Mouse (Mus musculus): ENCODE results near the gene Mpg. TPM values are rescaled to one million over a fixed set of nuclear protein-coding genes. Genes with fewer than 3 reads are reported as not detected.
"Not testable (repeated sequence)": the region's sequence is repeated elsewhere in the genome, so short reads cannot be mapped to it uniquely, and the experiment has no call there.

The Mpg gene
- polyA plus RNA-seq, 1 experiment = 7.5 TPM

DNA sequence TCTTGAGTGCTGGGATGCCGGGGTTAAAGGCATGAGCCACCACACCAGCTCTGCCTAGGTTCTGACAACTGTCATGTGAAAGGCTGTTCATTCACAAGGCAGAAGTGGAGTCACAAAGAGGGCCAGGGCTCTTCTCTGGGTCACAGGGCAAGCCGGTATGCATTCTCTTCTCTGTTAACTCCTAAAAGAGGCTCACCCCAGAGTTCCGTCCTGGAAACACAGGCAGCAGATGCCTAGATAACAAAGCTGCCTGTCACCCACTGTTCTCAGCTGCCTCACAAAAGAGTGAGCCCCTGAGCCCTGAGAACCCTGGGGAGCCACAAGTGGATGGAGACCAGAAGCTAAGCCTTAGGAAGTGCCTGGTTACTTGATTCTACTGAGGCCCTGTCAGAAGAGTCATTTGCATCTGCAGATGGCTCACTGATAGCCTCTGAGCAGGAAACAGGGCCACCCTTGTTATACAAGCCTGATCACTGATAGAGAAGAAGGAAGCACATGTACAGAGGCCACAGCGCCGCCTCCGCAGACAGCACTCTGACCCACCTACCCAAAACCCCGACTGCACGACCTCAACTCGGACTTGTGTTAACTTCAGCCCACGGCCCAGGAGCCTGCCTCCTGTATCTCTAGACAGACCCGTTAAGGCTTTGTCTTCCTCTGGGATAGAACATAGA is 30.3 kb upstream of the Mpg start:
- Histone ChIP-seq H3K4me3 (ENCODE audit: low read depth, low read length) (no peak overlapping the region), H3K27me3 (ENCODE audit: control insufficient read depth, insufficient read depth, low read length) (no peaks in the 10 kb centered on the region), H3K36me3 (ENCODE audit: control insufficient read depth, insufficient read depth, low read length) (no peaks in the 10 kb centered on the region), H3K27ac (ENCODE audit: insufficient read depth, low read depth, low read length) (no peak overlapping the region), H3K4me1 (ENCODE audit: control insufficient read depth, insufficient read depth, insufficient read length, low read length) (no peaks in the 10 kb centered on the region)
- TF ChIP-seq POLR2A (IDR thresholded peaks at IDR 0.05; ENCODE audit: low read depth, low read length) = no peak
- no peak for TF ChIP-seq CTCF (IDR thresholded peaks at IDR 0.05; ENCODE audit: extremely low read depth, insufficient read length, insufficient replicate concordance, low read depth, low read length)
- 32% methylated on average over 11 of the region's 11 CpGs for WGBS

DNA sequence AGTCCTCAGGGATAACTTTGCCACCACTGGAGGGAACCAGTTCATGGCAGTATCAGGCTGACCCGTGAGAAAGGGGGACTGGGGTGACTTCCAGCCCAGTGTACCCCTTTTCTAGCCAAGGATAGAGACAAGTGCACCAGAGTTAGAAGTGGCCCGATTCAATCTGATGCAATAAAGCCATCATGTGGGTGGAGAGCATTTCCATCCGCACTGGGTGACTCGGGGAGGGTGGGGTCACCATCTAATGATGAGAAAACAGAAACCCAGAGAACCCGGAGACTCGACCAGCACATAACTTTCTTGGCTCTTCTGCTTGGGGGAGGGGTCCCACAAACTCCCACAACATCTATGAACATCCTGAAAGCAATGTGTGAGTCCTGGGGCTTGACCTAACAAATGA is 29.6 kb upstream of the Mpg start:
- Histone ChIP-seq H3K27me3 (ENCODE audit: control insufficient read depth, insufficient read depth, low read length) (no peaks in the 10 kb centered on the region), H3K36me3 (ENCODE audit: control insufficient read depth, insufficient read depth, low read length) (no peaks in the 10 kb centered on the region), H3K27ac (ENCODE audit: insufficient read depth, low read depth, low read length) (no peak overlapping the region), H3K4me1 (ENCODE audit: control insufficient read depth, insufficient read depth, insufficient read length, low read length) (no peaks in the 10 kb centered on the region), H3K4me3 (ENCODE audit: low read depth, low read length) (no peak overlapping the region)
- TF ChIP-seq POLR2A (IDR thresholded peaks at IDR 0.05; ENCODE audit: low read depth, low read length) (no peak), CTCF (IDR thresholded peaks at IDR 0.05; ENCODE audit: extremely low read depth, insufficient read length, insufficient replicate concordance, low read depth, low read length) (no peak)
- WGBS = 31% methylated on average over 6 of the region's 6 CpGs

- Histone ChIP-seq H3K4me3 (ENCODE audit: low read depth, low read length) (no peak overlapping the region), H3K27me3 (ENCODE audit: control insufficient read depth, insufficient read depth, low read length) (no peaks in the 10 kb centered on the region), H3K4me1 (ENCODE audit: control insufficient read depth, insufficient read depth, insufficient read length, low read length) (no peaks in the 10 kb centered on the region), H3K27ac (ENCODE audit: insufficient read depth, low read depth, low read length) (no peak overlapping the region), H3K36me3 (ENCODE audit: control insufficient read depth, insufficient read depth, low read length) (no peaks in the 10 kb centered on the region)
- WGBS = 39% methylated on average over 3 of the region's 3 CpGs
- no peak for TF ChIP-seq CTCF (IDR thresholded peaks at IDR 0.05; ENCODE audit: extremely low read depth, insufficient read length, insufficient replicate concordance, low read depth, low read length)
- no peak for TF ChIP-seq POLR2A (IDR thresholded peaks at IDR 0.05; ENCODE audit: low read depth, low read length)
Measured at GRCm38 (mm10) chr11:32197766-32198165, 28.5 kb upstream of the Mpg start.

GRCm38 (mm10) chr11:32198256-32198955 is 27.9 kb upstream of the Mpg start:
- WGBS = 78% methylated on average over 14 of the region's 14 CpGs
- H3K36me3 ChIP-seq (ENCODE audit: control insufficient read depth, insufficient read depth, low read length) = no peaks in the 10 kb centered on the region
- H3K4me1 ChIP-seq (ENCODE audit: control insufficient read depth, insufficient read depth, insufficient read length, low read length) = no peaks in the 10 kb centered on the region
- no peaks in the 10 kb centered on the region for H3K27me3 ChIP-seq (ENCODE audit: control insufficient read depth, insufficient read depth, low read length)
- TF ChIP-seq POLR2A (IDR thresholded peaks at IDR 0.05; ENCODE audit: low read depth, low read length) (no peak), CTCF (IDR thresholded peaks at IDR 0.05; ENCODE audit: extremely low read depth, insufficient read length, insufficient replicate concordance, low read depth, low read length) (no peak)
- H3K4me3 ChIP-seq (ENCODE audit: low read depth, low read length) = no peak overlapping the region
- H3K27ac ChIP-seq (ENCODE audit: insufficient read depth, low read depth, low read length) = no peak overlapping the region

DNA sequence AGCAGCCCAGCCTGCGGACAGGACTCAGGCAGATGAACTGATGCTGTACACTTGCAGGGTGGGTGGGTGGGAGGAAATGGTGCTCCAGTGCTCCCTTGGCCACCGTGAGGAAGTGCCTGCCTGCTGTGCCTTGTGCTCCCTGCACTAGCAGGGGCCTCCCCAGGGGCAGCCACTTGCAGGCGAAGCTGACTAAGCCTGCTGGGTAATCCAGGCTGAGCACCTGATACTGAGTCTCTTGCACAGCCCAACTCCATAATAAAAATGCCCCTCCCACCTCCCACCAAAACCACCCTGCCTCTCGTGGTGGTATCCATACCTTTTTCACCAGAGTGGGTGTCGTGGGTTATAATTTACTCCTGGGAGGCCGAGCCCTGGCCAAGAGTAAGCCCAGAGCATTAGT is 27.1 kb upstream of the Mpg start:
- WGBS = 53% methylated on average over 6 of the region's 6 CpGs
- Histone ChIP-seq H3K4me3 (ENCODE audit: low read depth, low read length) (no peak overlapping the region), H3K4me1 (ENCODE audit: control insufficient read depth, insufficient read depth, insufficient read length, low read length) (no peaks in the 10 kb centered on the region)

DNA sequence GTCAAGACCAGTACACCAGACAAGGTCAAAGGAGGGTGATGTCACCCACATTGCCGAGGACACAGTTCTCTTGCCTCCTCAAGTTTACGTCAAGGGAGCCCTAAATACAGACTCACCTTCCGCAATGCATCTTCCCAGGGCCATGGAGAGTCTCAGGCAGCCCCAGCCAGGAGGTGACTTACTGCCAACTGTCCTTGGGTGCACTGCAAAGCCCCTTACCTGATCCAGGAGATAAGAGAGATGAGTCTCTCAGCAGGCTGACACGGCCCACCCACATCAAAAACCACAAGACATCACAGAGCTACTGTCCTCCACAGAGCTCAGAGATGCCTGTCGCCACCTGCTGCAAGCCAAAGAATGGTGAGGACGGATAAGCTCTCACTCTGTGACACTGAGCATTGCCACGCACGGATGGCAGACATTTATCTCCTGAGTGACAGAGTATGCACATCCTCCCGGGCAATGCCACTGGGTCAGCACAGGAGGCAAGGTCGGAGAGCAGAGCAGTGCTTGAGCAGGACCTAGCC is 26.2 kb upstream of the Mpg start, which contains the start of gene Il9r:
TSS of gene Il9r (minus strand) at position 205 of the 527 bp plus-strand sequence.
- Histone ChIP-seq H3K27ac (ENCODE audit: insufficient read depth, low read depth, low read length) (no peak within 1 kb of the TSS), H3K4me1 (ENCODE audit: control insufficient read depth, insufficient read depth, insufficient read length, low read length) (peaks cover 3% of the 10 kb centered on the region; the same call in 1 of the 2 replicates), H3K27me3 (ENCODE audit: control insufficient read depth, insufficient read depth, low read length) (no peaks in the 10 kb centered on the region), H3K4me3 (ENCODE audit: low read depth, low read length) (no peak within 1 kb of the TSS), H3K36me3 (ENCODE audit: control insufficient read depth, insufficient read depth, low read length) (no peaks in the 10 kb centered on the region)
- no peak for TF ChIP-seq POLR2A (IDR thresholded peaks at IDR 0.05; ENCODE audit: low read depth, low read length)
- no peak for TF ChIP-seq CTCF (IDR thresholded peaks at IDR 0.05; ENCODE audit: extremely low read depth, insufficient read length, insufficient replicate concordance, low read depth, low read length)
- 65% methylated on average over 10 of the region's 10 CpGs for WGBS

More for the DNA sequence above, 27.1 kb upstream of the Mpg start:
- H3K36me3 ChIP-seq (ENCODE audit: control insufficient read depth, insufficient read depth, low read length) = no peaks in the 10 kb centered on the region
- no peak overlapping the region for H3K27ac ChIP-seq (ENCODE audit: insufficient read depth, low read depth, low read length)
- TF ChIP-seq CTCF (IDR thresholded peaks at IDR 0.05; ENCODE audit: extremely low read depth, insufficient read length, insufficient replicate concordance, low read depth, low read length) = no peak
- no peak for TF ChIP-seq POLR2A (IDR thresholded peaks at IDR 0.05; ENCODE audit: low read depth, low read length)
- no peaks in the 10 kb centered on the region for H3K27me3 ChIP-seq (ENCODE audit: control insufficient read depth, insufficient read depth, low read length)

DNA sequence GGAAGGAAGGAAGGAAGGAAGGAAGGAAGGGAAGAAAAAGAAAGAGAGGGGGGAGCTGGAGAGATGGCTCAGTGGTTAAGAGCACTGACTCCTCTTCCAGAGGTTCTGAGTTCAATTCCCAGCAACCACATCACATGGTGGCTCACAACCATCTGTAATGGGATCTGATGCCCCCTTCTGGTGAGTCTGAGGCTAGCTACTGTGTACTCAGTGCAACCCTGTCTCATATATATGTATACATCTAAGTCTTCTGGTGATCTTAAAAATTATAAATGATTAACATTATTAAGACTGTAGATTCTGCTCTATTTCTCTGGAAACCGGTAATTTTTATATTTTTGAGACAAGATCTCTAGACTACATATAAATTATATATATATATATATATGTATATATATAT is 25.3 kb upstream of the Mpg start:
- H3K27me3 ChIP-seq (ENCODE audit: control insufficient read depth, insufficient read depth, low read length); H3K4me3 ChIP-seq (ENCODE audit: low read depth, low read length): not testable (repeated sequence)
- WGBS = 74% methylated on average over 1 of the region's 1 CpGs

More for the DNA sequence above, 25.3 kb upstream of the Mpg start:
- not testable (repeated sequence) for H3K36me3 ChIP-seq (ENCODE audit: control insufficient read depth, insufficient read depth, low read length); H3K27ac ChIP-seq (ENCODE audit: insufficient read depth, low read depth, low read length); H3K4me1 ChIP-seq (ENCODE audit: control insufficient read depth, insufficient read depth, insufficient read length, low read length)
